Mouse (Mus musculus) erythroblast, embryonic 14.5 days (primary cell): ENCODE measurements around the gene Cs.

ENCODE experiments used
- GATA1 ChIP-seq: IDR thresholded peaks from 2 replicates; pipeline ENCODE4 v1.6.1; 2012; ENCODE audit warnings: low read length, inconsistent platforms, mixed read lengths
- TAL1 ChIP-seq: IDR thresholded peaks from 3 replicates; pipeline ENCODE4 v1.6.1; 2012; ENCODE audit warnings: low read length, inconsistent platforms, mixed read lengths

GRCm38 (mm10) chr10:128367899-128368401 is 30.4 kb downstream of the Cs start:
- TF ChIP-seq TAL1 = no peak
- no peak for TF ChIP-seq GATA1
